Mouse (Mus musculus) layer of hippocampus, adult 11-12 months (tissue): Measurements from ENCODE around the gene Slc24a3.

Experiments
- DNase-seq: peaks from one replicate; pipeline ENCODE4 v3.0.0; 2022; ENCODE audit warnings: low spot score

Slc24a3 gene

GRCm38 (mm10) chr2:145167664-145168360 lies at the start of gene Slc24a3:
Gene Slc24a3 (plus strand): TSS chr2:145167754.
- DNase-seq = peak; percentile 86

DNA sequence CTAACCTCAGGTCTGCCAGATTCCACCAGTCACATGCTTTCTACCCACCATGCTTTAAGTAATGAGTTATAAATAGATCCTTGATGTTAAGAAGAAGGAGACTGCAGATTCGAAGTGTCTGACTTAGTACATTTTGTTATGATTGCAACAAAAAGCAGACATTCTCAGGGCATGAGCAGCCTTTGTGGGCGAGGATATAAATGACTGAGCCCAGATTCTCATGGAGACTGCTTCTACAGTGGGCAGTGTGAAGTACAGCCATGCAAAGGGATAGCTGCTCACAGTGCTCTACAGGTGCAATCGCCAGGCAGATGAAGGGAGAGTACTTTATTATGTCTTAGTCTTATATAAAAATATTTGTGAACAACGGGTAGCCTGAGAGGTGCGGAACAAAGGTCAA lies 49.8 kb upstream of the Slc24a3 start:
- DNase-seq = no peak

DNA sequence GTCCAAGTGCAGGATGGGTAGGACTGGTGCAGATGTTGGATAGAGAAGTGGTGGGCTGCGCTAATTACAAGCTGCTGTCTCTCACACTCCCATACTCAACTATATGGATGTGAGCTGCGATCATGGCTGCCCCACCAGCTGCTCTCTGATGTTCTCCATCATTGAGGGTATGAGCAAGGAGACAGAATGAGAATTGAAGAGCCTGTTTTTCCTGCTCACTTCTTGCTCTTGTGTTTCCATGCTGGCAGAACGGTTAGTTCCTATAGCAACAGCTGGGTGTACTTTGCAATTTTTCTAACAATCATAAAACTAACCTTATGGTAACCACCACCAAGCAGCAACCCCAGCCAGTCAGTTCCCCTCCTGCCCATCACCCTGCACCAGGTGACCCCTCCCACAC lies 39.8 kb upstream of the Slc24a3 start:
- no peak for DNase-seq

GRCm38 (mm10) chr2:145136625-145137291 lies 30.8 kb upstream of the Slc24a3 start:
- DNase-seq = no peak

GRCm38 (mm10) chr2:145150407-145150806 lies 17.1 kb upstream of the Slc24a3 start:
- no peak for DNase-seq

DNA sequence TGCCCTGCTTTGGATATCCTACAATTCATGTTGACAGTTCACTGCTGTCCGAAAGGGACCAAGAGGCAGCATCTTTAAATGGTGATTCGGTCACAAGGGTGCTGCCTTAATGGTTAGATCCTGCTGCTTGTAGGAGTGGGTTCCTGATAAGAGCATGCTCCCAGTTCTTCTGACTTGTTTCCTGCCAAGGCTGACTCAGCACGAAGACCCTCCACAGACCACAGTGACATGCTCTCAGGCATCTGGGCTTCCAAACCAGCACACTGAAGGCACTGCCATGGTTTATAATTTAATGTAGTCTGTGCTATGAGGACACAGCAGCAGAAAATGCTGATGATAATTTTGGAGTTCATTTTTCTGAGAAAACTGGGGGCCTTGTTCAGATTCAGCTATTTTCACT lies 16.7 kb upstream of the Slc24a3 start:
- no peak for DNase-seq

DNA sequence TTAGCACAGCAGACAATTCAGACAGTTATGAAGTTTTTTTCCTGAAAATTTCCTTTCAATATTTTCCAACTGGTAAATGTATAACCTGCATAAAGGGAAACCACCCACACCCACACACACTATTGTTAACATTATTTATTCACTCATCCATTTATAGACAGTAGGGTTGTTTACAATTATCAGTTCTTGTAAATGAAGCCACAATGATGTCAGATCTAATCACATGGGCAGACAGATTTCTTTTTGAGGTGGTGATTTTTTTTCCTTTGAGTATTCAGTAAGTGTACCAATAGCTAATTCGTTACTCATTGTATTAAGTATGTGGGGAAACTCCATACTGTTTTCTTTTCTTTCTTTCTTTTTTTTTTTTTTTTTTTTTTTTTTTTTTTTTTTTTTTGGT lies 15.3 kb upstream of the Slc24a3 start:
- DNase-seq = no peak

DNA sequence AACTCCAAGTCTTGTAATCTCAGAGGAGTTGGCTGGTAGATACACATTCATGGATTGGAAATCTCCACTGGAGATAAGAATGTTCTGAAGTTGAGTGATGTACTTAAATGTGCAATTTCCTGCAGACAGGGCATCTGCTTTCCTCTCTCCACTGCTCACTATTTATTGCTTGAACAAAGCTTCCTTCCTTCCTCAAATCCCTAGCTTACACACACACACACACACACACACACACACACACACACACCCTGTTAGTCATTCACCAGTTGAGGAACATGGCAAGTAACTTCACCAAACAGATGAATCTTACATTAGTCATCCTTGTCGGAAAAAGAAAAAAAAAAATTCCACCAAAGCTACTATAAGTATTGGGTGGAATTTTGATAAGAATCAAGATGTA lies 8.6 kb upstream of the Slc24a3 start:
- DNase-seq = no peak

GRCm38 (mm10) chr2:145161046-145161700 lies 6.4 kb upstream of the Slc24a3 start:
- DNase-seq = peak; percentile 86

DNA sequence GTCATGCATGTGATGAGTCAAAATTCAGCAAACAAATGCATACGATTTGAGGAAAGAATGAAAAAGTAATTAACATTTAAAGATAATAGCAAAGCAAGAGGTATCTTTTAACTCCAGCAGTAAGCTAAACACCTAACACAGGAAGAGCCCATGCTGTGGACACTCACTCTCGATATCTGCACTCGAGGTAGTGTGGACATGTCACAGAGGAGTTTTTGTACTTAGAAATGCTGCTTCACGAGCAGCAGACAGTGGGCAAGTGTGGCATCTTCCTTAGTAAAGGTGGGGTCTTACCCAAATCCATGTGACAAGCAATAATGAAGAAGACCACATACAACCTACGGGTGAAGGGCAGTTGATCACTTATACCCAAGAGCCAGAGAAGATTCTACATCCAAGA lies 3.5 kb upstream of the Slc24a3 start:
- no peak for DNase-seq

DNA sequence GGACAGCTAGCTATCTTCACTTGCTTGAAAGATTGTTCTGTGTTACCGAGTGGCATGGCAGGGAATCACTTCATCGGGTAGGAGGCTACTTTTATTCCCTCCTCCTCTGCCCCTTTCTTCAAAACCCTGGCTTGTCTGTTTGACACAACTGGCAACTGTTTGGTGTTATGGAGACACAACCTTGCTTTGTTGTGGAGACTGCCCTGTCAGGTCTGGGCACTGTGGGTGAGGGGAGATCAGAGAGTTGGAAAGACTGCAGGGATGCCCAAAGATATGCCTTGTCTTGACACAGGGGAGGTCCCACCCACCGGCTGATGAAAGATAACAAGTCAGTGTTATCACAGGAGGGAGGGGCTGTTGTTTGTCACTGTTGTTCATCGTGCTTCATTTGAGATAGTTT lies 3.0 kb upstream of the Slc24a3 start:
- DNase-seq = no peak

GRCm38 (mm10) chr2:145165076-145165475 lies 2.5 kb upstream of the Slc24a3 start:
- no peak for DNase-seq

GRCm38 (mm10) chr2:145165854-145166253 lies 1.7 kb upstream of the Slc24a3 start:
- DNase-seq = no peak

- peak; percentile 82 for DNase-seq
Measured at GRCm38 (mm10) chr2:145167051-145167663, 397 bp upstream of the Slc24a3 start.

GRCm38 (mm10) chr2:145168405-145168971 lies 934 bp downstream of the Slc24a3 start:
- DNase-seq = peak; percentile 19

DNA sequence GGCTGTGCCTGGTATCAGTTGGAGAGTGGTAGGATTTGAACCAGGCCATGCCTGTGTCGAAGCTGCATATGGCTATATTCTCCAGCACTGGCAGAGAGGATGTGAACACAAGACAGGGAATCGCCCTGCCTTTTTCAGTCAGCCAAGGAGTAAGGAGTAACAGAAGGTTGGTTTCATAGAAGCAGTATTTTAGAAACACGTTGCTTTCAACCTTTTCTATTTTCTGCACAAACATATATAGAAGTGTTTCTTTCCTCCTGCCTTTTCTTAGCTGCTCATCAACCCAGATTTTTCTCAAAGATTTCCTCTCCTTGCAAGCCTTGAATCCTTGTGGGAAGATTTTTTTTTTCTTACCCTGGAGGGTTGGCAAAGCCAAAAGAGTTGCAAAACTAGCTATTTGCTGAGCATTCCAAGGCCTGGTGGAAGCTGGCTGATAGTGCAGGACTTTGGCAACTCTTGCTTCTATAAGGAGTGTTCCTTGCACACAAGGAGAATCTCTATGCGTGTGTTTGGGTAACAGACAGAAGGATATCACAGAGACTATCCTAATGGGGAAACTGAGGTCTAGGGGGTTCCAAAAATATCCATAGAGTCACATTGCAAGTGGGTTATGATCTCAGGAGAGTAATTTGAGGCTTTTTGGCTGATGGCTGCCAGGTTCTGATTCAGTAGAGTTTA lies 5.6 kb downstream of the Slc24a3 start:
- no peak for DNase-seq

GRCm38 (mm10) chr2:145175036-145175435 lies 7.5 kb downstream of the Slc24a3 start:
- no peak for DNase-seq

- no peak for DNase-seq
Measured at GRCm38 (mm10) chr2:145182410-145182809, 14.9 kb downstream of the Slc24a3 start.

GRCm38 (mm10) chr2:145188828-145189227 lies 21.3 kb downstream of the Slc24a3 start:
- no peak for DNase-seq

DNA sequence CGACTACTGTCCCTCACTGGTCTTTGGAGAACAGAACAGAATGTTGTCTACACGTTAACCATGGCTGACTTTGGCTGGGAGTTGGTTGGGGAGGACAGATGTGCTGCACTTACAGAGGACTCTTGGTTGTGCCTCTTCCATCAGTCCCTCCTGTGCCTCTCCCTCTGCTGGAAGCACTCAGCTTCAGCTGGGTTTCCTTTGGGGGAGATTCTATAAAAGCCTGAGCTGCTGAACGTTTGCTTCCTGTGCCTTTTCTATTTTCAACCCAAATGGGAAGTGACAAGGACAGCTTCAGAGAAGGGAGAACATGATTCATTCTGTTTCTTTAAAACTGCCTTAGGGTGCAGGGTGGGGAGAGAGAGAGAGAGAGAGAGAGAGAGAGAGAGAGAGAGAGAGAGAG lies 28.5 kb downstream of the Slc24a3 start:
- DNase-seq = peak; percentile 20

GRCm38 (mm10) chr2:145196501-145197042 lies 29.0 kb downstream of the Slc24a3 start:
- DNase-seq = no peak

DNA sequence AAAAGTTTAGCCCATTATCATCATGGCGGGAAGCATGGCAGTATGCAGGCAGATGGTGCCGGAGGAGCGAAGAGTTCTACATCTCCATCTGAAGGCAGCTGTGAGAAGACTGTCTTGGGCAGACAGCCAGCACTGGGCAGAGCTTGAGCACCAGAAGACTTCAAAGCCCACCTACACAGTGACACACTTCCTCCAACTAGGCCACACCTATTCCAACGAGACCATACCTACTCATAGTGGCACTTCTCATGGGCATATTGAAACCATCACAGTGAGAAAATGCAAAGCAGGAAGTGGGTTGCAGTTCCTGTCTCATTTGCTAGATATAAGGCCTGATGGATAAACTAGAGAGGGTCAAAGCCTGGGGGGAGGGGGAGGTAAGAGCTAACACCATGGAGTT lies 29.5 kb downstream of the Slc24a3 start:
- DNase-seq = peak; percentile 32
